Mouse (Mus musculus) megakaryocyte, embryonic 14.5 days (primary cell): ENCODE data around the gene Nrgn.

Source experiments
- FLI1 ChIP-seq: IDR thresholded peaks from 2 replicates; pipeline ENCODE4 v1.6.1; 2012; ENCODE audit warnings: low read length, inconsistent platforms, mixed read lengths
- GATA1 ChIP-seq: IDR thresholded peaks from 3 replicates; pipeline ENCODE4 v1.6.1; 2012; ENCODE audit warnings: mixed read lengths, low read length, inconsistent platforms, borderline replicate concordance

DNA sequence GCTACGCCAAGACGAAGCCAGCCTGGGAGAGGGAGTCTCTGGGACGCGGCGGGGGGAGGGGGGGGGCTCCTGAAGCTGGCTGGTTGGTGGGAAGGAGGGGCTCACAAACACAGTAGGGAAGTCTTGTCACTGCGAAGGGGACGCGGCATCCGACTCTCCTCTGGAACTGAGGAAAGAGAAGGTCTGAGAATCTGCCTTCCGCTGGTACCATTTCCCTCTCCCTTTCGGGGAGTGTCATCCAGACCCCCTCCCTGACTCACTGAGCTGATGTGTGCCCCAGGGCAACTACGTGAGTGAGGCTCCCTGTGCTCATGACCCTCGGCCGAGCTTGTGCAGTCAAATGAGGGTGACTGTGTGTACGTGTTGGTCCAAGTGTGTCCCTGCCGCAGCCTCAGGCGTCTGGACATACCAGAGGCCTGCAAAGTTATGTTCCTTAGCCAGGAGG is 7.5 kb downstream of the Nrgn start:
- TF ChIP-seq GATA1 (no peak), FLI1 (no peak)
